Mouse (Mus musculus) embryonic facial prominence, embryonic 14.5 days (tissue): Measurements from ENCODE around the gene Mpped1. TPM values are rescaled to one million over a fixed set of nuclear protein-coding genes. Genes with fewer than 3 reads are reported as not detected.
A peak's percentile ranks its signal among the peaks of the same experiment; 100 is the strongest.

Experiments
- ATAC-seq: fragments of 200-750 bp; cut with Nextera tagmentation; 2 replicates; pipeline ENCODE4 v1.8.0; 2017; ENCODE audit warnings: low read depth, moderate number of reproducible peaks, moderate TSS enrichment
- DNase-seq: peaks from one replicate; pipeline ENCODE4 v3.0.0-alpha.2; 2015; ENCODE audit warnings: low spot score
- H3K27ac ChIP-seq: fragments of 300-500 bp; sonication (generic); replicated peaks from 2 replicates; pipeline ENCODE4 v1.5.1; 2014; ENCODE audit warnings: low read depth, mild to moderate bottlenecking, low read length, moderate library complexity
- H3K27me3 ChIP-seq: fragments of 300-500 bp; sonication (generic); replicated peaks from 2 replicates; pipeline ENCODE4 v1.6.1; 2014; ENCODE audit warnings: low read length; ENCODE audit not compliant: control insufficient read depth, insufficient read depth
- H3K36me3 ChIP-seq: fragments of 300-500 bp; sonication (generic); 2 replicates; pipeline ENCODE4 v1.6.1; 2014; ENCODE audit warnings: low read length, mixed read lengths; ENCODE audit not compliant: control insufficient read depth, insufficient read depth
- H3K4me1 ChIP-seq: fragments of 300-500 bp; sonication (generic); 2 replicates; pipeline ENCODE4 v1.6.1; 2014; ENCODE audit warnings: antibody characterized with exemption, low read length; ENCODE audit not compliant: control insufficient read depth, insufficient read depth
- H3K4me2 ChIP-seq: fragments of 300-500 bp; sonication (generic); 2 replicates; pipeline ENCODE4 v1.6.1; 2014; ENCODE audit warnings: low read depth, mild to moderate bottlenecking, low read length, moderate library complexity, mixed read lengths
- H3K4me3 ChIP-seq: fragments of 300-500 bp; sonication (generic); 2 replicates; pipeline ENCODE4 v1.5.1; 2014; ENCODE audit warnings: low read depth, mild to moderate bottlenecking, low read length
- H3K9ac ChIP-seq: fragments of 300-500 bp; sonication (generic); 2 replicates; pipeline ENCODE4 v1.6.1; 2014; ENCODE audit warnings: low read depth, mild to moderate bottlenecking, low read length, moderate library complexity, mixed read lengths
- H3K9me3 ChIP-seq: fragments of 300-500 bp; sonication (generic); 2 replicates; pipeline ENCODE4 v1.6.1; 2016; ENCODE audit warnings: low read length; ENCODE audit not compliant: control insufficient read depth
- WGBS: fragments of 180-500 bp; shearing (Covaris S2); extraction: QIAGEN DNeasy Blood & Tissue Kit; methylation state at CpG from one replicate; pipeline ENCODE4 v1.1.7; 2014; 5-methylcytosine and 5-hydroxymethylcytosine counted together
- polyA plus RNA-seq: library from polyadenylated mRNA; unstranded; fragments of >200 nt; fragmentation: Nextera tagmentation; extraction: Ambion mirVana; gene quantifications from 2 replicates; pipeline ENCODE4 v1.2.1, GENCODE M21; 2014

Gene Mpped1
- polyA plus RNA-seq, 1 experiment from 2014 or later = 5.2 TPM

DNA sequence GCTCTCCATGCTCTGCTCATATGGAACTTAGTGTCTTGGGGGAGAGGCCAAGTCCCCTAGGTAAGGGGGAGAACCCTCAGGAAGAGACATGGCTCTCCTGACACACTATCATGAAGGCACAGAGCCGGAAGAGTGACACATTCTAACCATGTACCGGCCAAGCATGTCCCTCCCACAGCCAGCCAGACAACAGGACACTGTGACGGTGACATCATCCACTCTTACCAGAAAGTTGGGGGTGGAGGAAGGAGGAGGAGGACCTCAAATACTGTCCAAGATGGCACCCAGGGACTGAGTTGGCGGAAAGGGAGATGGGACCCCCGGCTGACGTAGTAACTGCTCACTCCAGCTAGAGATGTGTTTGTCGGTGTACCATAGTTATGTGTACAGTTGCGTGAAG lies 104.6 kb downstream of the Mpped1 start:
- Histone ChIP-seq H3K9me3 (no peaks in the 10 kb centered on the region), H3K4me3 (no peak overlapping the region), H3K36me3 (no peaks in the 10 kb centered on the region), H3K27me3 (no peaks in the 10 kb centered on the region), H3K4me1 (no peaks in the 10 kb centered on the region), H3K4me2 (no peak overlapping the region), H3K27ac (no peak overlapping the region), H3K9ac (no peak overlapping the region)
- 85% methylated on average over 7 of the region's 8 CpGs for WGBS
- no peak for DNase-seq
- ATAC-seq = no peak

- Histone ChIP-seq H3K27me3 (no peaks in the 10 kb centered on the region), H3K4me1 (no peaks in the 10 kb centered on the region), H3K9me3 (no peaks in the 10 kb centered on the region), H3K4me3 (no peak overlapping the region), H3K36me3 (no peaks in the 10 kb centered on the region), H3K9ac (no peak overlapping the region), H3K4me2 (no peak overlapping the region), H3K27ac (no peak overlapping the region)
- ATAC-seq (no peak), DNase-seq (no peak)
- 80% methylated on average over 9 of the region's 9 CpGs for WGBS
Observed at GRCm38 (mm10) chr15:83884291-83884690, 105.0 kb downstream of the Mpped1 start.

DNA sequence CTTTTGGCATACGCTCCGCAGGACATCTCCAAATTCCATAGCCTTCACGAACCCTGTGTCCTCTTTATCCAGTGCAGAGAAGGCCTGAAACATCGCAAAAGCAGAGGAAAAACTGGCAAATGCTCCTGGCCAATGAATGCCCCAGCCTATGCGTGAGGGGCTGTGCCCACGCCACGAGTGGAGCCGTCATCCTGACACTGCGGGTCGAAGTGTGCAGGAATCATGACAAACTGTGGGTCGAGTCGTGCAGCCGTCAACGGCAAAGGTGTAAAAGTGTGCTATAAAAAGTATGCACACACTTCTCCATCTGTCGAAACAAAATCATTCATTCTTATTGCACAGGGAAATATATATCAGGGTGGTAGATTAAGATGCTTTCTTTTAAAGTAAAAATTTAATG lies 113.6 kb downstream of the Mpped1 start:
- Histone ChIP-seq H3K27ac (no peak overlapping the region), H3K4me3 (no peak overlapping the region), H3K9ac (no peak overlapping the region), H3K36me3 (no peaks in the 10 kb centered on the region), H3K27me3 (no peaks in the 10 kb centered on the region), H3K4me2 (no peak overlapping the region), H3K4me1 (no peaks in the 10 kb centered on the region), H3K9me3 (no peaks in the 10 kb centered on the region)
- WGBS = 86% methylated on average over 15 of the region's 15 CpGs
- no peak for ATAC-seq
- DNase-seq = no peak

GRCm38 (mm10) chr15:83894261-83894660 lies 115.0 kb downstream of the Mpped1 start:
- Histone ChIP-seq H3K27ac (no peak overlapping the region), H3K9ac (no peak overlapping the region), H3K27me3 (no peaks in the 10 kb centered on the region), H3K4me3 (no peak overlapping the region), H3K4me1 (no peaks in the 10 kb centered on the region), H3K36me3 (no peaks in the 10 kb centered on the region), H3K9me3 (no peaks in the 10 kb centered on the region), H3K4me2 (no peak overlapping the region)
- no peak for ATAC-seq
- DNase-seq = no peak
- 73% methylated on average over 7 of the region's 7 CpGs for WGBS

DNA sequence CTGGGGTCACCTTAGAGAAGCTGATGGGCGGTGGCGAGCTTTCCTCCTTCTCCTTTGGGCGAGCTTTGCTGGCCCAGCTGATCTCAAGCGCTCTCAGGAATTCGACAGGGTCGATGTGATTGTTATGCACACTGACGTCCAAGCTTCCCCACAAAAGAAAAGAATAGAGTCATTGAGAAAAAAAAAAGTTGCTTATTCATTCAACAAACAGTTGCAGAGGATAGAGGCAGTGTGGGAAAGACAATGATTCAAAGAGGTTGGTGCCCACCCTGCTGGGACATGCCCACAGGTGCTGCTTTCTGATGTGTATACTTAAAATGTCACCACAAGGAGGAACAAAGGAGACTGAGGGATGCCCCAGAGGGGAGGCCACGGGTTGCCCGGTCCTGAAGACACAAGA lies 116.7 kb downstream of the Mpped1 start:
- H3K36me3 ChIP-seq = no peaks in the 10 kb centered on the region

DNA sequence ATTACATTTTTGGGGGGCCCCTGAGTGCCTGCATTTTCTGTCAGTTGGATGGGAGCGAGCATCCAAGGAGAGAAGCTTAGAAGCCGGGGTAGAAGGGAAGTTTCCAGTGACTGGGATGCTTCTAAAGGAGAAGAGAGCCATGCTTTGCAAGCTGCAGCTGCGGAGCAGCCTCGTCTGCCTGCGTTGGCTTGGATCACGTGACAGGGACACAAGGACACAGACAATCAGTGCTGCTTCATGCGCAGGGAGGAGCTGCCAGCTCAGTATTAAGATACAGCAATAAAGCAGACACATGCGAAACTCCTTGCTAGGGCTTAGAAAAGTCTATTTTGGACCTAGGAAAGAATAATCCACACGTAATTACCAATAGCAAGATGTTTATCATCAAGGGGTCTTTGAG lies 118.0 kb downstream of the Mpped1 start:
- ATAC-seq (no peak), DNase-seq (peak; percentile 24)
- WGBS = 46% methylated on average over 9 of the region's 9 CpGs

More for the DNA sequence above, 116.7 kb downstream of the Mpped1 start:
- Histone ChIP-seq H3K9me3 (no peaks in the 10 kb centered on the region), H3K27me3 (no peaks in the 10 kb centered on the region), H3K27ac (no peak overlapping the region), H3K4me1 (no peaks in the 10 kb centered on the region), H3K9ac (no peak overlapping the region), H3K4me2 (no peak overlapping the region), H3K4me3 (no peak overlapping the region)
- DNase-seq = no peak
- no peak for ATAC-seq
- 25% methylated on average over 9 of the region's 9 CpGs for WGBS

GRCm38 (mm10) chr15:83906472-83906871 lies 127.2 kb downstream of the Mpped1 start:
- WGBS = 82% methylated on average over 13 of the region's 13 CpGs
- H3K4me1 ChIP-seq = no peaks in the 10 kb centered on the region
- no peaks in the 10 kb centered on the region for H3K9me3 ChIP-seq
- no peak overlapping the region for H3K27ac ChIP-seq
- no peak overlapping the region for H3K9ac ChIP-seq
- H3K4me3 ChIP-seq = no peak overlapping the region
- ATAC-seq (no peak), DNase-seq (no peak)
- no peaks in the 10 kb centered on the region for H3K36me3 ChIP-seq
- no peaks in the 10 kb centered on the region for H3K27me3 ChIP-seq
- no peak overlapping the region for H3K4me2 ChIP-seq

More for the DNA sequence above, 118.0 kb downstream of the Mpped1 start:
- no peaks in the 10 kb centered on the region for H3K9me3 ChIP-seq
- no peak overlapping the region for H3K27ac ChIP-seq
- H3K27me3 ChIP-seq = no peaks in the 10 kb centered on the region
- no peaks in the 10 kb centered on the region for H3K36me3 ChIP-seq
- no peak overlapping the region for H3K4me2 ChIP-seq
- no peak overlapping the region for H3K9ac ChIP-seq
- no peak overlapping the region for H3K4me3 ChIP-seq
- H3K4me1 ChIP-seq = no peaks in the 10 kb centered on the region

Other genes starting within 250 kb of the Mpped1 start
- 56.7 and 70.8 TPM in 2 replicates for gene Tspo, start 215.9 kb upstream of the Mpped1 start, polyA plus RNA-seq
- 34.9 and 37.1 TPM in 2 replicates for gene Mcat, start 215.7 kb upstream of the Mpped1 start, polyA plus RNA-seq
- 30.7 and 36.8 TPM in 2 replicates for gene Ttll12, start 184.3 kb upstream of the Mpped1 start, polyA plus RNA-seq
- gene Scube1, start 54.4 kb upstream of the Mpped1 start, polyA plus RNA-seq = 12.6 and 17.3 TPM in 2 replicates